Mouse (Mus musculus) c-Kit-negative CD71-positive TER-119-positive erythroid progenitor cells, embryonic 14.5 days (primary cell): Measurements from ENCODE around the gene Tex14.
"Not testable (repeated sequence)": the region's sequence is repeated elsewhere in the genome, so short reads cannot be mapped to it uniquely, and the experiment has no call there.

Experiments
- DNase-seq: peaks from one replicate; pipeline ENCODE4 v3.0.0-alpha.2; 2013; ENCODE audit warnings: low read depth, low spot score

Tex14 gene

DNA sequence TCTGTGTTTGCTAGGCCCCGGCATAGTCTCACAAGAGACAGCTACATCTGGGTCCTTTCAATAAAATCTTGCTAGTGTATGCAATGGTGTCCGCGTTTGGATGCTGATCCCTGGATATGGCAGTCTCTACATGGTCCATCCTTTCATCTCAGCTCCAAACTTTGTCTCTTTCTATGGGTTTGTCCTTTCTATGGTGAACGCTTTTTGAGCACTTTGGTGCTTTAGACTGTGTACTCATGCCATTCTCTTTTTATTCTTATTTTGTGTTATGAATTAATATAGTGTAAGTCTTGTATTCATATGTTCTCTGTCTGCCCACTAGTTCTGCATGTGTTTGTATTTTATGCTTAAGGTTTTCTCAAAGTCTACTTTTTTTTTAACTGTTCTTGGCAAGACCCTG, 67.2 kb downstream of the Tex14 start:
- not testable (repeated sequence) for DNase-seq

DNA sequence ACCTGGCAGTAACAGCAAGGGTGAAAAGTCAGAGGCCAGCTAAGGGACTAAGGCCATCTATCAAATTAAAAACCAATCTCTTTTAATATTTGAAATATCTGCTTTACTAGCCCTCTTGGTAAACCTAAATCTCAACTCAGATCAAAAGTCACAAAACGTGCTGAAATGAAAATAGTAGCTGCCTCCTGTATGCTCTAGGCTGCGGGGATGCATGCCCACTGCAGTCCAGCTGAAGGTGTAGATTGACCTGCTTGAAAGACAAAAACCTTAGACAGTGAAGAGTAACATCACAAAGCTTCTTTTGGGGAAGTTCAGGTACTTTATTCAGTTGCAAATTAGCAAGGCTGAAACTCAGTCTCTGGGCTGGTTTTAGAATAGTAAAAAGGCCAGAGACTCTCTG, 74.3 kb downstream of the Tex14 start:
- not testable (repeated sequence) for DNase-seq

DNA sequence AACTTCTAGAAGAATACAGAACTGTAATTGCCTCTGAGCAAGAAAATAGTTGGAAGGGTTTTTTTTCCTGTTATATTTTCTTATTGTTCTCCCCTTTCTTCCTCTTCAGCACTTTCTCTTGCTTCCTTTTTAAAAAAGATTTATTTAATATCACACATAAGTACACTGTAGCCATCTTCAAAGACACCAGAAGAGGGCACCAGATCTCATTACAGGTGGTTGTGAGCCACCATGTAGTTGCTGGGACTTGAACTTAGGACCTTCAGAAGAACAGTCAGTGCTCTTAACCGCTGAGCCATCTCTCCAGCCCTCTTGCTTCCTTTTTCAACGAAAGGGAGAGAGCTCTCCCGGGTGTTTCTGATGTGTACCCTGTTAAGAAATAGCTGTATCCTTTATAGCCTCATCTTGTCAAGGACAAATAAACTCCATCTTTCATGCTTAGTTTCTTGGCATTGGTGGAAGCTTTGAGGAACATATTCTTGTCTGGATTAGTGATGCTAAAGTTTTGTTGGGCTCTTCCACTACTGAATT, 79.0 kb downstream of the Tex14 start:
- no peak for DNase-seq

DNA sequence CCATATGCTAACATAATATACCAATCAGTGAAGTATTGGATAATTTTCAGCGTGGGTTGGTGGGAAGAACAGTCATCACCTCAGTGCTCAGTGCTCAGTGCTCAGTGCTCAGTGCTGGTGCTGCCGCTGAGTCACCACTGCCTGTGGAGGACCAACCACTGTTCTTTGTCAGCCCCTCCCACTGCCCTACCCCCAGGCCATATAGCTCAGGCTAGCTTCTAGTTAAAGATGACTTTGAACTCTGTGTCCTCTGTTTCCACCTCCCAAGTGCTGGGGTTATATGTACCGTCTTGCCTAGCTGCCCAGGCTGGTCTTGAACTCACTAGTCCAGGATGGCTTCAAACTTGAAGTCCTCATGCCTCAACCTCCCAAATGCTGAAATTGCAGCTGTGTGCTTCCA, 84.1 kb downstream of the Tex14 start:
- no peak for DNase-seq

DNA sequence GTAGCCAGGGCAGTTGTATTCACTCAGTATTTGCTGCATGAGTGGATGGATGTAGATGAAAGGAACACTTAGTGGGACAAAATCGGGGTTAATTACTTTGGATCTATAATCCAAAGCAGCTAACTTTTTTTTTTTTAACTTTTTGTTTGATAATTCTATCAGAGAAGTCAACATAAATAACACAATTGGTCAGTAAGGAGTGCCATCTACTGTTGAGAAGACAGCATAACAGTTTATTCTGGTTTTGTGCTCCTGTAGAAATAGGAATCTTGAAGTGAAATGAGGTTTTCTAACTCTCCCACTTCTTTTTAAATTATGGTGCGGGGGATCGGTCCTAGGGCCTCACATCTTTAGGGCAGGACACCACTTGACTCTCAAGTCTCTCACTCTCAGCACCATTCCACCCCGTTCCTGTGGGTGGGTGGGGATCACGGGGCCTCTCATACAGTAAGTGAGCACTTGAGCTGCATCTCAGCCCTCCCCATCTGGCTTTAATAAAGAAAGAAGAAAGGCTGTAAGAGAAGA, 99.9 kb downstream of the Tex14 start:
- DNase-seq: no peak

DNA sequence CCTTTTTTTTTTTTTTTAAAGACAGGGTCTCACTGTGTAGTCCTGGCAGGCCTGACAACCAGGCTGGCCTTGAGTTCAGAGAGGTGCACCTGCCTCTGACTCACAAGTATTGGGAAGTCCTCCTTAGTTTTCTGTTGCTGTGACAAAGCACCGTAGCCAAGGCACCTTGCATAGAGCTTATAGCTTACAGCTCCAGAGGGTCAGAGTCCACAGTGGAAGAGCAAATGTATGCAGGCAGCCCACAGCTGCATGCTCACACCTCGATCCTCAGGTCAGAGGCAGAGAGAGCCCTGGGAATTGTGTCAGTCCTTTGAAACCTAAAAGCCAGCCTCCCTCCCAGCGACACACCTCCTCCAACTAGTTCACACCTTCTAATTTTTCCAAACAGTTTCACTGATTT, 101.6 kb downstream of the Tex14 start:
- no peak for DNase-seq

DNA sequence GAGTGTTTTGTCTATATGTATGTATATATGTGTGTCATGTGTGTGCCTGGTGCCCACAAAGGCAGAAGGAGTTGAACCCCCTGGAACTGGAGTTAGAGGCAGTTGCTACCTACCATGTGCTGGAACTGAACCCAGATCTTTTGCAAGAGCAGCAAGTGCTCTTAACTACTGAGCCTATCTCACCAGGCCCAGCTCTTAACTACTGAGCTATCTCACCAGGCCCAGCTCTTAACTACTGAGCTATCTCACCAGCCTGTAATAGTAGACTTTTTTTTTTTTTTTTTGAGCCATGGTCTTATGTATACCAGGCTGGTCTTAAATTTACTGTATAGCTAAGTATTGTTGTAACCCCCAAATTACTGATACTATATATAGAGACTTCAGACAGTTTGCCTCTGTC, 102.2 kb downstream of the Tex14 start:
- no peak for DNase-seq

DNA sequence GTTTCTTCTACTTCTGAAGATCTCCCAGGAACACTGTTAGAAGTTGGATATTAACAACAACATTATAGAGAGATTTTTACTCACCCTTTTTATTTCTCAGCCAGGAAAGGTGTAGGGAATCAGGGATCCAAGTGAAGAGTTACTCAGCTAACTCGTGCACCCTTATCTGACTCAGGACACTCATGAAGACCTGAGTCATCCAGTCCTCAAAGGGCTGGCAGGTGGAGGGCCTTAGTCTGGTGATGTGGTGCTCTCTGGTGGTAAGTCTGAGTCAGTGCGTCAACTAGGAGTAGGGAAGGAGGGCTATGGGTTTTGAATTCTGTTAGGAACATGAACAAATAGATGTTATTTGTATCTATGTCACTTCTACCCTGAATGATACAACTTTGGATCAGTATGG, 114.4 kb downstream of the Tex14 start:
- peak; percentile 49 for DNase-seq

DNA sequence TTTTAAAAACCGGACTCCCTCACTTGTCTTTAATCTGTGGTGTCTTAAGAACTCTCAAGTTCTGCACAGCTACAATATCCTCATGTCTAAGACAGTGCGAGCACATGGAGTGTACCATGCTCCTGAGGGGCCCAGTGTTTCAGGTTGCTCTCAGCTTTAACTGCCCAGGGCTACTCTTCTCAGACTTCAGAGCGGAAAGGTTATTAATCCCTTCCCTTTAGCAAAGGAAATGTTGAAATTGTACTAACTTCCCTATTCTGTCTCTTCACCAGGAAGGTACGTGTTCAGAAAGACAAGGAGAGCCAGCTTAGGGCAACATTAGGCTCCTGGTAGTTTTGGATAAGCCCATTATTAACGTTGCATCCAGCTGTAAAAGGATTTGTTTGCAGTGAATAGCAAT, 118.6 kb downstream of the Tex14 start:
- no peak for DNase-seq

DNA sequence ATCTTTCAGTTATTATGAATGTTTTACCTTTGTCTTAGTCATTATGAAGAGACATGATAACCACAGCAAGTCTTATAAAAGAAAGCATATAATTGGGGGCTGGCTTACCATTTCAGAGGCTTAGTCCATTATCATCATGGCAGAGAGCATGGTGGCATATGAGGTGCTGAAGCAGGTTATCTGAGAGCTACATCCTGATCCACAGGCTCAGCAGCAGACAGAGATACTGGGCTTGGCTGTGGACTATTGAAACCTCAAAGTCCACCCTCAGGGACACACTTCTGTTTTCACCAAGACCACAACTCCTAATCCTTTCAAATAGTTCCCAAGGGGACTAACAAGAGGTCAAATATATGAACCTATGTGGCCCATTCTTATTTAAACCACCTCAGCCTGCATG, 119.1 kb downstream of the Tex14 start:
- DNase-seq: no peak

DNA sequence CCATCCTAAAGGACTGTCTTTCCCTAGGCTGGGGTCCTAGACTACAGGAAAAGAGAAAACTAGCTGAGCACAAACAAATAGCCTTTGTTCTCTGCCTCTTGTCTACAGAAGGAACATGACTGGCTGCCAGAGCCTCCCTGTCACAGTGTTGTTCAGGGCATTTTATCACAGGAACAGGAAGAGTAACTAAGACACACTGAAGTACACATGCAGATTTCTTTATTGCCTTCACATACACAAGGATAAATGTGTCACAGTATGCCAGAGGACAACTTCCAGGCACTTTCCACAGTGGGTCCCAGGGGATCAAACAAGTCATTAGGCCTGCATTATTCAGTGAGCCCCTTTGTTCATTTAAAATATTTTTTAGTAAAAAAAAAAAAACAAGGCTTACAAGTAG, 119.9 kb downstream of the Tex14 start:
- no peak for DNase-seq

DNA sequence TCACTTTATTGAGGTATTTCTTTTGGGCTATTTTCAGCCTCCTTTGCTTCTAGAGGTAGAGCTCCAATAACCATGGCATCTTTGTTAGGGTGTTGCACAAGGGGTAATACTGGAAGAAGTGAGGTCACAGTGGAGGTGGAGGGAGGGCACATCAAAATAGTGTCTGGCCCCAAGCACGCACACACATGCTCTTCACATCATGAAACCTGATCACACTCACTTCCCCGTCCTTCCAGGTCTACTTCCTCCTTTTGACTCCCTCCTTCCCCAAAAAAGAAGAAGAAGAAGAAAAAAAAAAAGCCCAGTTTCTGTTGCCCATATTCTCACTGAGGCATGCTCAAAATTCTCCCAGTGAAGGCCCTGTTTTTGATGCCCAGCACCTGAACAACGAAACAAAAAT, 122.5 kb downstream of the Tex14 start:
- no peak for DNase-seq

DNA sequence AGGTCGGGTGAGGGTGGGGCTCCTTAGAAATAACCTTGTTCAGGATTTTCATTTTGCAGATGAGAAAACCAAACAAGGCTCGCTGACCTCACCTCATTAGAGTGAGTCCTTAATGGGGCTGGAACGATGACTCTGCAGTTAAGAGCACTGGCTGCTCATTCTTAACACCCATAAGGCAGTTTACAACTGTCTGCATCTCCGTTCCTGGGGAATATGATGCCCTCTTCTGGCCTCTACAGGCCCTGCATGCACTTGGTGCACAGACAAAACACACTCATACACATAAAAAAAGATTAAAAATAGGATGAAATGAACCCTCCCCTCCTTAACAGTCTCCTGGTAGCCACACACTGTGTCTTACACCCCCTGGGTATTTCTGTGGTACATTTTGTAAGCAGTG, 123.1 kb downstream of the Tex14 start:
- no peak for DNase-seq

DNA sequence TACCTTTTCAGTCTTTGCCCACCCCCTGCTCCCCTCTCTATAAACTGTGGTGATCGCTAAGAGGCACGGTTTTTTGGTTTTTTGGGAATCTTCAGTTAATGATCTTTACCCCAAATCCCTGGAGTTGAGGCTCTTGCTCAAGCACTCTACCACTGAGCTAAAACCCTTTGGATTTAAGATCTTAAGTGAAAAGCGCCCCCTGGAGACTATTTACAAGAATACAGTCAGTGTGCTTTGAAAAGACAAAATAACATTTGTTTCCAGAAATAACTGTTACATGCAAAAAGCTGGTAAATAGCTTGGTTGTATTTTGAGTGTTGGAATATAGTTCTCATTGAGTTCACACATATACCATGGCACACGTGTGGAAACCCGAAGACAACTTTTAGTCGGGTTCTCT, 126.8 kb downstream of the Tex14 start:
- no peak for DNase-seq

DNA sequence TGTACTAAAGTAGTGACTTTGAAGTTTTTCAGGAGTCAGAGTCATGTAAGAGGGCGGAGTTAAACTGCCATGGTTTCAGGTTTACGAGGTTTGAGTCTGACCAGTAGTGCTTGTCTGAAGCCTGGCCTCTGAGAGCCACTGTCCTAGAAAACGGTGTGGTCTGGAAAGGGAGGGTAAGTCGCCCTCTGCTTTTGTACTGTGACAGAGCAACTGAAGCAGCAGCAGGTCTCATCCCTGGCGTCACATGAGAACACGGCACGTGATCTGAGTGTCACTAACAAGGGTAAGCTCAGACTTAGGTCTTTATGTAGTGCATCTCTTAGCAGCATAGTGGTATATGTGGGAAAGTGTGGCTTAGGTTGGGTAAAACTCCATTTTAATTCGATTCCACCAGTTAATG, 137.4 kb downstream of the Tex14 start:
- no peak for DNase-seq

DNA sequence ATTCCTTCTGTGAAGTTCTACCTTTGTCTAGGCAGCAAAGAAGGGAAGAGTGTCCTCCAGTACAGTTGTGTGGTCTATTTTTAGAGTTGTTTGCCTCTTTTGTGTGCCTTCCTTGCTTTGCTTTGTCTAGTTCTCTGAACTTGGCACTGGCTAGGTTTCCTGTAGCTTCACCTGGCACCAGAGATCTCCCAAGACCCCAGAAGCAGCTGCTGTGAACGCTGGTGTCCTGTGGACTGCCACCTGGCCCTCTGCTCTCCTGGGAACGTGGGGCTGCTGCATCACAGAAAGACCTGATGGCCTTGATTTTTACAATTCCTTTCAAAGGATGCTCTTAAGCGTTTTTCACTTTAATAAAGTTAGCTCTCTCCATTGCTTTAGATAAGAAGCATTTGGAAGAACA, 138.0 kb downstream of the Tex14 start:
- DNase-seq: no peak

DNA sequence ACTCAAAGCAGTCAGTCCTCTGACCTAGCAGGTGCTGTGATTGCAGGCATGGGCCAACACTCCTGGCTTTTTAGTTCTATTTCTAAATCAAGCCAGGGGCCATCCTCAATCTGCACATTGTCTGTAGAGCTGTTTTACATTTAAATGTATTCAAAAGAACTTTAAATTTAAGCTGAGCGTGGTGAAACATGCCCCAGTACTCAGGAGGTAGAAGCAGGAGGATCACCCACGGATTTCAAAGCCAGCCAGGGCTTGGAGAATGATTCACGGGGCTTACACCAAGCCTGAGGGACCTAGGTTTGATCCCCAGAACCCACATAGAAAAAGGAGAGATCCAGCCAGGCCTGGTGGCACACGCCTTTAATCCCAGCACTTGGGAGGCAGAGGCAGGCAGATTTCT, 148.5 kb downstream of the Tex14 start:
- no peak for DNase-seq

DNA sequence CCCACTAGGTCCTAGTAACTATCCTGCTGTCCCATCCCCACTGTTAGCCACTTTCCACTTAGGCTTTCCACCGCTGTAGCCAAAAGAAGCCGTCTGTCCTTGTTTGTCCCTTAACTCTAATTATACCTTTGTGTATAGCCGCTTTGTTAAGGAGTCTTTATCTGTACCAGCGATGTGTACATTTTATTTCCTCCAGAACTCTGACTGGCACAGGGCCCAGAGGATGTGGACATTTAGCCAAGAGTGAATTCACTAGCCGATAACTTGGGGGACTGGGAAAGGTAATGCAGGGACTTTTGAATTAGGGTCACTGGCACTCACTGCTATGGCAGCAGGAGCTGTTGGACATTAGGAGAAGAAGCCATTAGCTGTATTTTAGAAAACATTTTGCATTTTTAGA, 149.5 kb downstream of the Tex14 start:
- no peak for DNase-seq

DNA sequence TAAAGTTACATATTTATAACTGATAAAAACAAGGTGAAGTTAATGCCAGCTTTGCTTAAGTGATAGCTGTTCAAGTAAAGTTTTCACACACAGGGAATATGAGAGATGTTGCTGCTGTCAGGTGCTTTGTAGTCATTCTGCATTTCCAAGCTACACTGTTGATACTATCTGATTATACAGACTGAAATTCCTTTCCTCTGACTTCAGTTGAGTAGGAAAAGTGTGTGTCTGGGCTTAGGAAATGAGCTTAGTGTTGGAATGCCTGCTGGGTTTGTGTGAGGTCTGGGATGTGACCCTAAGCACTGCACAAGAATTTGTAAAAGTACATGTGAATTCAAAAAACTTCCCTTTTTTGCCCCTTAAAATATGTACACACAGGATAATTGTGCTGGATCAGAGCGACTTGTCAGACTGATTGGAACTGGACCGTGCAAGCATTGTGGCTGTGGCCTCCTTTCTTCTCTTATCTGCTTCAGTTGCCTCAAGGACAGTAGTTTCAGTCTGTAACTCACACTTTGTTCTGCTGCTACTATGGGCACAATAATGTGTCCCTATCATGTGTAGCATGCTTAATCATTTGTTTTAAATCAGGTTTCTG, 150.3 kb downstream of the Tex14 start:
- DNase-seq: no peak

DNA sequence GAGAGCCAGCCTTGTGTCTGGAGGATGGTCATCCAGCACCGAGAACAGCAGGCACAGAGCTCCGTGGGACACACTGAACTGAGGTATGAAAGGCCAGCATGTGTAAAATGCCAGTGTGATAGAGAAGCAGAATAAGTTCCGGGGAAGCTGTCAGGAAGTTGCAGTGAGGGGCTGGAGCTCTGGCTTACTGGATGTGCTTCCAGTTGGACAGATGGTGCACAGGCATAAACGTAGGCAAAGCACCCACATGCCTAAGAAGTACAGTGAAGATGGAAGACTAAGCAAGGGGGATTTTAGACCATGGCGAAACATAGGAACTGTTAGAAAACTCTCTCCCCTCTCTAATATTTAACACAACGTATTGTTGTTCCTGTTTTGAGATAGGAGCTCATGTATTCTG, 156.3 kb downstream of the Tex14 start:
- no peak for DNase-seq

DNA sequence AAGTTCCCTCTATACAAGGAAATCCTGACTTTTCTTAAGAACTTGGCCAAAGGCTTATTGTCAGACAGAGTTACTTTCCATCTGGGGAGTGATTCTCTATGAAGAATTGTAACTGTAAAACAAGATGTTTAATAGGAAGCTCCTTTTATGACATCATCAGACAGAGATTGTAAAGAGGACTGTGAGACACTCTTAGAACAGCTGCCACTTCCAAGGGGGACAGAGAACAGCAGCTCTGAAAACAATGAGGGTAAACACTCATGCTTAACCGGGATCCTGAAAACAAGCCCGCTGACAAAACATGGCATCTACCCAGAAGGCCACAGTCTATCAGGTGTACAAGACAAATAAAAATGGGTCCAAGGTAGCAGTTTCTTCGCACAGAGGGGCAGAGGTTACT, 161.6 kb downstream of the Tex14 start, which contains the start of gene Gm11492:
Gene Gm11492, plus strand, starts transcription at position 153 of the 400 bp plus-strand sequence.
- no peak for DNase-seq

DNA sequence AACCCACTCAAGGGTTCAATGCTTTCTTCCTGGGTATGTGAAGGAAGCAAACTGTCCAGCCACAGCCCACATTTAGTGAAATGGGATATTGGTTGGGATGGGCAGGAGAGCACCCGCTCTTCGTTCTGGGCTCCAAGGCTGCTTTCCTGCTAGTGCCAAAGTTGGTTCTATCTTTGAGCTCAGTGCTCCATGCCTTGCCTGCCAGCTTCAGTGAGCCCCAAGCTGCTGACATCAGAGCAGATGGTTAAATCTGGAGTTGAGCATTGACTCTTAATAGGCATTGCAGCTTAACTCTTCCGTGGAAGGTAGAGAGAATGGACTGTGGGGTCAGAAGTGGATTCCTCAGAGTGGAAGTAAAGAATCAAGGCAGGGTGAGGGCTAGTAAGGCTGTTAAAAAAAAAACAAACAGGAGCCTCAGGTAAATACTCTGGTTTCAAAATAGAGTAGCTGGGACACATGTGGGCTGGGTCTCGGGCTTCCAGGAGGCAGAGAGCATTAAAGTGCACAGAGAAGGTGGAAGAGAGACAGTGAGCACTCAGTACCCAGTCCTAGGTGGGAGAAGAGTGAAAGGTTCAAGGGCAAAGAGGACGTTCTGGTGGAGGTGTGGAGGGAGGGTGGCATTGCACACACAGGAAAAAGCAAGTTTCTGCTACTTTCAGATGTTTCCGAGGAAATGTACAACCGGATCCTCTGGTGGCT, 163.5 kb downstream of the Tex14 start, which contains the start of gene Sept4:
Gene Sept4, plus strand, starts transcription at position 649 of the 699 bp plus-strand sequence.
- no peak for DNase-seq

DNA sequence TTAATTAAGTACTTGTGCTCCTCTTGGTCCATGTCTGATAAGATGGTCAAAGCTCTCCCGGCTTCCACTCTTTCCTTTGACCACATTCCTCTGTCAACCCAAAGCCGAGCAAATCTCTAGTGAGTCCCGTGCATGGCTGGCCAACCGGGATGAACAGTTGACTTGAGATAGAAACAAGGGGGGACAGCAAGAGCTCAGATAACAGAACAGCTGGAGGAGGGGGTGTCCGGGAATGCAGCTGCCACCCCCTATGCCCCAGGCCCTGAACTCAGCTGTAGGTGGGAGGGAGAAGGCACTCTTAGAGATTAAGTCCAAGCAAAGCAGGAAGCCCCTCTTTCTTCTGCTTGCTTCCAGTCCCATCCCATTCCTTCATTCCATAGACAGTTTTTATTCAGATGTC, 165.9 kb downstream of the Tex14 start:
- no peak for DNase-seq
